Mouse (Mus musculus) intestine, embryonic 14.5 days (tissue): Measurements from ENCODE around the gene Rnf216. TPM values are rescaled to one million over a fixed set of nuclear protein-coding genes. Genes with fewer than 3 reads are reported as not detected.

Experiments
- ATAC-seq: fragments of 200-750 bp; cut with Nextera tagmentation; replicated peaks from 2 replicates; pipeline ENCODE4 v1.8.0; 2017; ENCODE audit warnings: low read depth, moderate number of reproducible peaks, moderate TSS enrichment, moderate library complexity; ENCODE audit not compliant: low FRiP score, low TSS enrichment
- DNase-seq: peaks from one replicate; pipeline ENCODE4 v3.0.0-alpha.2; 2018; ENCODE audit warnings: low spot score
- H3K27ac ChIP-seq: fragments of 300-500 bp; sonication (generic); 2 replicates; pipeline ENCODE4 v1.5.1; 2014; ENCODE audit warnings: low read depth, mild to moderate bottlenecking, control low read depth
- H3K27me3 ChIP-seq: fragments of 300-500 bp; sonication (generic); replicated peaks from 2 replicates; pipeline ENCODE4 v1.6.1; 2014; ENCODE audit warnings: low read length, control low read depth; ENCODE audit not compliant: control insufficient read depth, insufficient read depth
- H3K36me3 ChIP-seq: fragments of 300-500 bp; sonication (generic); 2 replicates; pipeline ENCODE4 v1.6.1; 2014; ENCODE audit warnings: low read length, control low read depth; ENCODE audit not compliant: control insufficient read depth, insufficient read depth
- H3K4me1 ChIP-seq: fragments of 300-500 bp; sonication (generic); replicated peaks from 2 replicates; pipeline ENCODE4 v1.6.1; 2014; ENCODE audit warnings: low read length, control low read depth, mixed read lengths; ENCODE audit not compliant: control insufficient read depth, insufficient read depth
- H3K4me2 ChIP-seq: fragments of 300-500 bp; sonication (generic); 2 replicates; pipeline ENCODE4 v1.6.1; 2014; ENCODE audit warnings: low read length
- H3K4me3 ChIP-seq: fragments of 300-500 bp; sonication (generic); 2 replicates; pipeline ENCODE4 v1.5.1; 2014; ENCODE audit warnings: low read depth, low read length, control low read depth, mixed read lengths
- H3K9ac ChIP-seq: fragments of 300-500 bp; sonication (generic); 2 replicates; pipeline ENCODE4 v1.6.1; 2014; ENCODE audit warnings: mild to moderate bottlenecking, low read length
- H3K9me3 ChIP-seq: fragments of 300-500 bp; sonication (generic); 2 replicates; pipeline ENCODE4 v1.6.1; 2016; ENCODE audit warnings: low read length, control low read depth; ENCODE audit not compliant: control insufficient read depth
- WGBS: fragments of 180-500 bp; shearing (Covaris S2); extraction: QIAGEN DNeasy Blood & Tissue Kit; methylation state at CpG from one replicate; pipeline ENCODE4 v1.1.7; 2014; 5-methylcytosine and 5-hydroxymethylcytosine counted together
- polyA plus RNA-seq: library from polyadenylated mRNA; unstranded; fragments of >200 nt; fragmentation: Nextera tagmentation; extraction: Ambion mirVana; gene quantifications from 2 replicates; pipeline ENCODE4 v1.2.1, GENCODE M21; 2014

Rnf216 gene
- polyA plus RNA-seq, 1 experiment from 2014 or later = 32.0 TPM

DNA sequence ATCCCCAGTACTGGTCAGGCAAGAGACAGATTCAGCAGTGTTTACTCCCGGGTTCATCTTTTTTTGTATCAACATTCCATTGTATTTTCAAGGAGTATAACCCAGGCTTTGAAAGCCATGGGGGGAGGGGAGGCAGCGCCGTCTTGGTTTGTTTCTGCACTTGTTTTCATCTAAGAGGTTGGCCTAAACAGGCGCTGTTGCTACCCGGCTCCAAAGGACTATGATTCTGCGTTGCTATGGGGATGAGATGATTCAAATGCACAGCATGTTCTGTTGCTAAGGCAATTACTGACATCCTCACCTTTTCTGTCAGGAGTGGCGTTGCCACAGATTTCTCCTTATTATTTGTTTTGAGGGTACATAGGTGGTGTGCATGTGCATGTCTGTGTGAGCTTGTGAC lies 12.8 kb upstream of the Rnf216 start:
- no peak overlapping the region for H3K9ac ChIP-seq
- H3K4me3 ChIP-seq = no peak overlapping the region
- no peak overlapping the region for H3K4me2 ChIP-seq
- DNase-seq = no peak
- no peak overlapping the region for H3K27ac ChIP-seq
- 0 out of 2 replicates have a peak, but pooled peaks cover 14% of the 10 kb centered on the region for H3K9me3 ChIP-seq
- H3K27me3 ChIP-seq = no peaks in the 10 kb centered on the region
- 67% methylated on average over 7 of the region's 7 CpGs for WGBS
- H3K4me1 ChIP-seq = no peaks in the 10 kb centered on the region
- H3K36me3 ChIP-seq = no peaks in the 10 kb centered on the region
- no peak for ATAC-seq

DNA sequence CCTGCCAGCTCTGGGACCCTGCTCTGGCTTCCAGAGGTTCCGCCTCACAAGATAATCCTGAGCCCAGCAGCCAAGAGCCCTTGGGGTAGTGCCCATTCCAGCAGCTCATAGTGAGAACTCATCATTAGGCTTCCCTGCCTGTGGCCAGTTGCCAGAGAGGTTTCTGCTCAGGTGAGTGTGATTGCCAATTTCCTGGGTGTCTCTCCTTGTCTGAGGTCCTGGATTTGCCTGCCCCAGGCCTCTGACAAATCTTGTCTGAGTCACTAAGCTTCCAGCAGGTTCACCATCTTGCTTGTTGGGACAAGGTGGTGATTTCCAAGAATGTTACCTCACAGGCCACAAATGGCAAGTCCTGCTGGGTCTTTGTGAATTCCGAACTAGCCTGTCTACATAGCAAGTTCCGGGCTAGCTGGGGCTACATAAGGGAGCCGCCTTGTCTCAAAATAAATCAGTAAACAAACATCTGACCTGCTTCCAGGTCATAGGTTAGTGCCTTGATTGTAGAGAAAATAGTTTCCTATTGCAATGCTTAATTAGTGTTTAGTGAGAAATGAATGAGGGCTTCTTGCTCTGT lies 12.1 kb upstream of the Rnf216 start:
- Histone ChIP-seq H3K9me3 (0 out of 2 replicates have a peak, but pooled peaks cover 14% of the 10 kb centered on the region), H3K9ac (no peak overlapping the region), H3K36me3 (no peaks in the 10 kb centered on the region), H3K4me1 (no peaks in the 10 kb centered on the region), H3K27me3 (no peaks in the 10 kb centered on the region), H3K4me3 (no peak overlapping the region), H3K4me2 (no peak overlapping the region), H3K27ac (no peak overlapping the region)
- DNase-seq (no peak), ATAC-seq (no peak)
- WGBS = 89% methylated on average over 4 of the region's 4 CpGs

DNA sequence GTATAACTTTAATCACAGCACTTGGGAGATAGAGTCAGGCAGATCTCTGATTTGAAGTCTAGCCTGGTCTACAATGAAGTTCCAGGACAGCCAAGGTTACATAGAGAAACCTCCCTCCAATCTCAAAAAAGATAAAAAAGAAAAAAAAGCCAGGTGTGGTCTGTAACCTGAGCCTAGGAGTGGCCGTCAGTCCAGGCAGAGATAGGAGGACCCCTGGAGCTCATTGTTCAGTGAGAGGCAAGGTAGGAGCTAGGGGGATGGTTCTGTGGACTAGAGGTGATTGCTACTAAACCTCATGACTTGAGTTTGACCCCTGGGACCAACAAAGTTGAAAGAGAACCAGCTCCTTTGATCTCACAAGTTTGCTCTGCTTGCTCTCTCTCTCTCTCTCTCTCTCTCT lies 9.9 kb upstream of the Rnf216 start:
- H3K9ac ChIP-seq = no peak overlapping the region
- no peaks in the 10 kb centered on the region for H3K4me1 ChIP-seq
- H3K4me2 ChIP-seq = no peak overlapping the region
- no peaks in the 10 kb centered on the region for H3K9me3 ChIP-seq
- H3K27me3 ChIP-seq = no peaks in the 10 kb centered on the region
- H3K36me3 ChIP-seq = no peaks in the 10 kb centered on the region
- DNase-seq (no peak), ATAC-seq (no peak)
- no peak overlapping the region for H3K27ac ChIP-seq
- 21% methylated on average over 1 of the region's 1 CpGs for WGBS
- no peak overlapping the region for H3K4me3 ChIP-seq

DNA sequence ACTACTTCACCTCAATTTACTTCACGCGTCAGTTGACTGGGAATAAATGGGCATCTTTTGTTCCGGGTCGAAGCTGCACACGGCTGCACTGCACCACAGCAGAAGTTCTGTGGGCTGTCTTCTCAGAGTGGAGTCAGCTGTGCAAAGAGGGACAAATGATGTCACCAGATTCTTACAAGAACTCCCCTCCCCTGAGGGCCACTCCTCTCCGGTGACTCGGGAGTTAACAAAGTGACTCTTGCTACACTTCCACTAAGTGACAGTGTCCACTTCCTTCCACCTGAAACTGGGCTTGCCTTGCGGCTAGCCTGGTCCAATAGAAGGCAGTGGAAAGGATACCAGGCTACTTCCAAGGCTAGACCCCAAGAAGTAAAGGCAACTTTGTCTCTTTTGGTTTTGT lies 9.3 kb upstream of the Rnf216 start:
- H3K4me3 ChIP-seq = no peak overlapping the region
- H3K27ac ChIP-seq = no peak overlapping the region
- H3K9ac ChIP-seq = no peak overlapping the region
- 75% methylated on average over 8 of the region's 8 CpGs for WGBS
- no peaks in the 10 kb centered on the region for H3K4me1 ChIP-seq
- H3K27me3 ChIP-seq = no peaks in the 10 kb centered on the region
- no peak for DNase-seq
- no peak for ATAC-seq
- H3K36me3 ChIP-seq = no peaks in the 10 kb centered on the region
- H3K4me2 ChIP-seq = no peak overlapping the region
- H3K9me3 ChIP-seq = no peaks in the 10 kb centered on the region

DNA sequence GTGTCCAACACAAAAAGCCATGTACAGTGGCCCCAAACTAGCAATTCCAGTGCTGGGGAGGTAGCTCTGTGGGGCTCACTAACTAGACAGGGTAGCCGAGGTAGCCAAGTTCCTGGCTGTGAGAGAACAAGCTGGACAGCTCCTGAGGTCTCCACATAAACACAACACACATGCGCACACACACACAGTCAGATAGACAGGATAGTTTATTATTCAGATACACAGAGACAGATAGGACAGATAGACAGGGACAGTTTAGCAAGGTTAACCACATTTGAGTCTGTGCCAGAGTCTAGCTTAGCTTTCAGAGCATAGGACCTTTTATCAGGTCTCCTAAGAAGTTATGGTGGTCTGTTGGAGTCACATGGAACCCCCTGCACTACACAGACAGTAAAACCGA lies 6.0 kb downstream of the Rnf216 start:
- H3K27ac ChIP-seq = no peak overlapping the region
- 89% methylated on average over 3 of the region's 3 CpGs for WGBS
- H3K9me3 ChIP-seq = no peaks in the 10 kb centered on the region
- no peak for ATAC-seq
- DNase-seq = no peak
- H3K9ac ChIP-seq = no peak overlapping the region
- no peaks in the 10 kb centered on the region for H3K27me3 ChIP-seq
- no peaks in the 10 kb centered on the region; the same call in 1 of the 2 replicates for H3K36me3 ChIP-seq
- no peak overlapping the region for H3K4me2 ChIP-seq
- H3K4me1 ChIP-seq = peaks cover 8% of the 10 kb centered on the region
- H3K4me3 ChIP-seq = no peak overlapping the region

DNA sequence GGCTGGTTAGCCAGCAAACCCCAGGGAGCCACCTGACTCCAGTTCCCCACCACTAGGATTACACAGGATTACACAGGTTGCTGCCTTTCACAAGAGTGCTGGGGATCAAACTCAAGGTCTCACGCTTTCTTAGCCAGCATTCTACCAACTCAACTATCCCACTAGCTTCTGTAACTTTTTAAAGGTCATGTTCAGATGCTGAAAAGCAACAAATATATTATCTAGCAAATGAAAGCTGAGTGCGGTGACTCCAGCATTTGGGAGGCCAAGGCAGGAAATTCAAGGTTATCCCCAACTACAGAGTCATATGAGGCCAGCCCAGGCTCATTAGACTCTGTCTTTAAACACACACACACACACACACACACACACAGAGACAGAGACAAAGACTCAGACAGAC lies 9.6 kb downstream of the Rnf216 start:
- DNase-seq (no peak), ATAC-seq (no peak)
- H3K27ac ChIP-seq = no peak overlapping the region
- no peaks in the 10 kb centered on the region for H3K27me3 ChIP-seq
- H3K9ac ChIP-seq = no peak overlapping the region
- no peak overlapping the region for H3K4me2 ChIP-seq
- 97% methylated on average over 2 of the region's 2 CpGs for WGBS
- no peaks in the 10 kb centered on the region; the same call in 1 of the 2 replicates for H3K4me1 ChIP-seq
- no peaks in the 10 kb centered on the region for H3K36me3 ChIP-seq
- no peaks in the 10 kb centered on the region for H3K9me3 ChIP-seq
- H3K4me3 ChIP-seq = no peak overlapping the region

DNA sequence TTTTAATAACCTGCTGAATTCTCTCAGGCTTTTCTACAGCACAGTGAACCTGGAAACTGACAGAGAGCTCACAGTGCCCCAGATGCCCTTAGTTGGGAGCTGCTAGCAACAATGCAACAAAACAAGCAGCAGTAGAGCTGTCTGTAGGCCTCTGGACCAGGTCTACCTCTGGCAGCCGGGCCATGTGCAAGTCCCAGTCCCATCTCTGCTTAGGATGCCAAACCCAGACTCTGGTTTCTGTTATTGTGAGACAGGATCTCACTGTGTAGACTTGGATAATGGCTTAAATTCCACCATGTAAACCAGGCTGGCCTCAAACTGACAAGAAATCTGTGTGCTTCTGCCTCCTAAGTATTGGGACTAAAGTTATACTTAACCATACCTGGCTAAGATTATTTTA lies 11.2 kb downstream of the Rnf216 start:
- no peaks in the 10 kb centered on the region for H3K27me3 ChIP-seq

DNA sequence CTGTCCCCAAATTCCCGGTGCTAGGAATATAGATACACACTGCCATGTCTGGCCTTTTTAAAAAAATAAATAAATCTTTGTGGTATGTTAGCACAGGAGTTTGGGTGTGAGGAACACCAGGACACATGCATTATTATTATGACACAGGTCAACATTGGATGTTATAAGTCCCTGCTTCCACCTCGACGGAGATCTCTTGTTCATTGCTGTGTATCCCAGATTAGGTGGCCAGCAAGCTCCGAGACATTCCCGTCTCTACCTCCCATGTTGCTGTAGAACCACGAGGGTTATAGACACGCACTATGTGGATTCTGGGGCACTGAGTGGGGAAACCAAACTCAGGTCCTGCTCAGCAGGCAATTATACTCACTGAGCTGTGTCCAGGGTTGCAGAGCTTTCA lies 17.5 kb downstream of the Rnf216 start:
- Histone ChIP-seq H3K36me3 (peaks cover 50% of the 10 kb centered on the region), H3K4me3 (no peak overlapping the region), H3K4me2 (no peak overlapping the region), H3K9ac (no peak overlapping the region), H3K4me1 (no peaks in the 10 kb centered on the region), H3K9me3 (no peaks in the 10 kb centered on the region), H3K27me3 (no peaks in the 10 kb centered on the region), H3K27ac (no peak overlapping the region)
- ATAC-seq (no peak), DNase-seq (no peak)
- WGBS = 91% methylated on average over 7 of the region's 7 CpGs

More for the DNA sequence above, 11.2 kb downstream of the Rnf216 start:
- Histone ChIP-seq H3K36me3 (peaks cover 6% of the 10 kb centered on the region; the same call in 1 of the 2 replicates), H3K4me2 (no peak overlapping the region), H3K4me1 (no peaks in the 10 kb centered on the region), H3K9me3 (no peaks in the 10 kb centered on the region), H3K27ac (no peak overlapping the region), H3K9ac (no peak overlapping the region), H3K4me3 (no peak overlapping the region)
- ATAC-seq (no peak), DNase-seq (no peak)
- WGBS = 63% methylated on average over 1 of the region's 1 CpGs

DNA sequence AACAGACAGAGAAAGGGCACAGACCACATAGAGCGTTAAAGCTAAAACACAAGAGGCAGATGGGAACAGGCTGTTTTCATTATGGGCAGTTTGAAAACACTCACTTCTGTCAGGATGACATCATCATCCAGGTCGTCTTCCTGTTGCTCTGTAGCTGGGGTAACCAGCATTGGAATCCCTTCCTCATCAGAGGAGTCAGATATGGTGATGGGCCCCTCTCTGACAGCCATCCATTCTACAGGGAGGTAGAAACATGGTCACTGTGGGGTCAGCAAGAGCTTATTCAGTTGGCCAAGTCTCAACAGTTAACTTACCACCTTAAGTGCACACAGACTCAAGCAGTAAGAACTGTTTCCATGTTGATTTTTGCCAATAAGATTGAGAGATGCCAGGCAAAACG lies 19.9 kb downstream of the Rnf216 start:
- H3K36me3 ChIP-seq = peaks cover 74% of the 10 kb centered on the region
- H3K4me1 ChIP-seq = no peaks in the 10 kb centered on the region
- no peak overlapping the region for H3K4me2 ChIP-seq
- H3K27me3 ChIP-seq = no peaks in the 10 kb centered on the region
- no peaks in the 10 kb centered on the region for H3K9me3 ChIP-seq
- H3K27ac ChIP-seq = no peak overlapping the region
- ATAC-seq (no peak), DNase-seq (no peak)
- H3K9ac ChIP-seq = no peak overlapping the region
- WGBS = 65% methylated on average over 3 of the region's 3 CpGs
- H3K4me3 ChIP-seq = no peak overlapping the region
